Mouse (Mus musculus) MEL-GATA-1-ER (cell line): Measurements from ENCODE around the gene H2-Ab1.
A peak's percentile ranks its signal among the peaks of the same experiment; 100 is the strongest.

Experiments used
- DNase-seq: peaks from one replicate; pipeline ENCODE4 v3.0.0-alpha.2; 2012; ENCODE audit warnings: low read depth; ENCODE audit errors: extremely low read depth

Gene H2-Ab1

DNA sequence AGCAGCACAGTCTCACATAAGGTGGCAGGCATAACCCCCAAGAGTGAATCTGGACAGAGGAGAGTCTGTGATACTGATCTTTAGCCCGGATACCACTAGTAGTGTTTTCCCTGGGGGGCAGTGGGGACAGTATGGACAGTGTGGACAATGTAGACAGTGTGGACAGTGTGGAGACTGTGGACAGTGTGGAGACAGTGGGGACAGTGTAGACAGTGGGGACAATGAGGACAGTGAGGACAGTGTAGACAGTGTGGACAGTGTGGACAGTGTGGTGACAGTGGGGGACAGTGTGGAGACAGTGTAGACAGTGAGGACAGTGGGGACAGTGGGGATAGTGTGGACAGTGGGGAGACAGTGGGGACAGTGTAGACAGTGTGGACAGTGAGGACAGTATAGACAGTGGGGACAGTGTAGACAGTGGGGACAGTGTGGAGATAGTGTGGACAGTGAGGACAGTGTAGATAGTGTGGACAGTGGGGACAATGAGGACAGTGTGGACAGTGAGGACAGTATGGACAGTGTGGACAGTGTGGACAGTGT is 23.1 kb downstream of the H2-Ab1 start:
- no peak for DNase-seq

DNA sequence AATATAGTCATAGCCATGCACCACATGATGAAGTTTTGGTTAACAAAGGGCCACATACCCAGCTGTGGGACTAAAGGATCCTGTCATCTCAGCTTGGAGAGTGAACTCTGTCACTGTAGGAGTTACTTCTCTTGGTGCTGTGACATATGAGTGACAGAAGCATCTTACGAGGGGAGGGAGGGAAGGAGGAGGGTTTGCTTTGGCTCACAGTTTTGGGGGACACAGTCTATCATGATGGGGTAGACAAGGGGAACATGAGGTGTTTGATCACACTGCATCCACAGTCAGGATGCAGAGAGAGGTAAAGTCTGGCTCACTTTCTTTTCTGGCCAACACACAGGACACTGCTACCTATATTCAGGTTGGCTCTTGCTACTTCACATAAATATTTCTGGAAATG is 24.3 kb downstream of the H2-Ab1 start:
- no peak for DNase-seq

- no peak for DNase-seq
These were observed 27.9 kb downstream of the H2-Ab1 start for GRCm38 (mm10) chr17:34285371-34285770.

DNA sequence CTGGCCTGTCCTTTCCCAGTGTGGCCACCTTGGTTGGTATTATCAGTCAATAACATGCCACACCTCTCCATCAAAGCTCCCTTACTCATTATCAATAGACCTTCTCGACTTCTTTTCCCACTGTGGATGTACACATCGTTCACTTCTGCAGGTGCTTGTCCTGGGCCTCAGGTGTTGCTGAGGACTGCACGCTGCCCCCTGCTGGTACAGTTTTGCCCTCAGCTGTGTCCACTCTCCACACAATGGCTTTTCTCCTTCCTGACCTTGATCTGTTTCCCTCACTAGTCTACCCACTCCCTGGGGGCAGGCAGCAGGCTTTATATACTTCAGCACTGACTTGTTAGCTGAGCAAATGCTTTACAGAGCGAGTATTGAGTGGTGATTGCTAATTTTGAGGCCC is 28.4 kb downstream of the H2-Ab1 start:
- DNase-seq = no peak

- no peak for DNase-seq
These were observed 29.0 kb downstream of the H2-Ab1 start for GRCm38 (mm10) chr17:34286501-34286900.

GRCm38 (mm10) chr17:34286999-34287398 is 29.5 kb downstream of the H2-Ab1 start:
- no peak for DNase-seq

GRCm38 (mm10) chr17:34287648-34288047 is 30.2 kb downstream of the H2-Ab1 start, which contains the start of gene H2-Aa:
TSS of gene H2-Aa (minus strand) at chr17:34287823.
- DNase-seq = peak; percentile 58

DNA sequence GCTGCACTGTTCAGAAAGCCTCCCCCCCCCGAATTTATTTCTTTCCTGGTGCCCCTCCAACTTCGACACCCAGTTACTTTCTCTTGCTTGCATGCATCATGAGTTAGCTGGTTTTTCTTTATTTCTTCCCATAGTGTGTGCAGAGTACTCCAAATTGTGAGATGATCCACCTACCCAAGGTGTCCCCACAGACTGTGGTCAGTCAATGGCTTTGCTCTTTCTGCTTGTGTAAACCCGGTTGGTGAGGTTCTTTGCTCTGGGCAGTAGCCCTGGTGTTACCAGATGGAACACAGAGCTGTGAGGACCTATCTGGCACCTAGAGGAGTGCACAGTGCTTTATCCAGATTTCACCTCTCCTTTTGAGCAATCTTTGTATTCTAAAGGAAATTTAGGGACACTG is 30.6 kb downstream of the H2-Ab1 start:
- DNase-seq = no peak

DNA sequence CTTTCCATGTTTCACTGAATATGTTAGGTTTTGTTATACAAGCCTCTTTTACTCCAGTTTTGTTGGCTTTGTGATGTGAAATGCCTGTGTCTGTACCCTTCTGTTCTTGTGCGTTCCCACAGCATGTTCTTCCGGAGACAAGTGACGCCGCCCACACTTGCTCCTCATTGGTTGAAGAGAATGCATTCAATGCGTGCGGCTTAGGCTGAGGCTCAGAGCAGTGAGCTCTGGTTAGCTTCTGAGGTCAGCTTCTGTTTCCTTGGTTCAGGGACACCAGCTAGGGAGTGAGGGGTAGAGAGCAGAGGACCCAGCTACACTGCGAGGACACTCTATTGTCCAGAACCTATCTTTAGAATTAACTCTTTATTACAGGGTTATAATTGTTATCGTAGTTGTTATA is 34.1 kb downstream of the H2-Ab1 start:
- DNase-seq = peak; percentile 53

DNA sequence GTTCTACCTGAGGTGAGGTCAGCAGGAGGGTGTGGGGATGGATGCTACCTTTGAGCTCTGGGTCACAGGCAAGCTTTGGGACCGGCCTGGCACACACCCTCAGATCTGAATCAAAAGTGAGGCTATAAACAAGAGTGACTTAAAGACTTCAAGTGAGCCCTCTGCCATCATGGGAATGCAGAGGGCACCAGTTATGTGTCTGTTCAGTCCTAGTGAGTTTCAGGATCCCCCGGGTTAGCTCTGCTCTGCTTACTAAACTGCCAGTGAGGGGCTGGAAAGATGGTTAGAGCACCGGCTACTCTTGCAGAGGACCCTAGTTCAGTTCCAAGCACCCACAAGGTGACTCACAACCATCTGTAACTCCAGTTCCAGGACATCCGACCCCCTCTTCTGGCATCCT is 35.1 kb downstream of the H2-Ab1 start:
- no peak for DNase-seq

- peak; percentile 47 for DNase-seq
These were observed 36.0 kb downstream of the H2-Ab1 start for GRCm38 (mm10) chr17:34293533-34293932.

GRCm38 (mm10) chr17:34294249-34294648 is 36.8 kb downstream of the H2-Ab1 start:
- DNase-seq = no peak

- no peak for DNase-seq
These were observed 37.8 kb downstream of the H2-Ab1 start for GRCm38 (mm10) chr17:34295307-34295706.

GRCm38 (mm10) chr17:34295891-34296794 is 38.7 kb downstream of the H2-Ab1 start:
- peak; percentile 59 for DNase-seq

GRCm38 (mm10) chr17:34299356-34299755 is 41.9 kb downstream of the H2-Ab1 start:
- DNase-seq = no peak

DNA sequence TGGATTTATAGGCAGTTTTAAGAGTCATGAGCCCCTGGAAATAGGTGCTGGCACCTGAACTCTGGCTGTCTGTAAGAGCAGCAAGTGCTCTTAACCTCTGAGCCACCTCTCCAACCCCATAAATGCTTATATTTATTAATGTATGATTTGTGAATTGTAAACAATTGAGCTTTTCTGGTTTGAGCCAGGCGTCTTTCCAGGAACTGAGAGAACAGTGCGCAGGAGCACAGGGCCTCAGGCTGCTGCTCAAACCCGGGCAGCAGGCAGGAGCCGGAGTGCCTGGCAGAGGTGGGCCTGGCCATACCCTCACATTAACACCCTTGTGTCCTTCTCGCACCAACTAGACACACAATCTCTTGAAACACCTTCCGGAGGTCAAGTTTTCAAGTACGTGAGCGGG is 42.6 kb downstream of the H2-Ab1 start:
- DNase-seq = no peak

DNA sequence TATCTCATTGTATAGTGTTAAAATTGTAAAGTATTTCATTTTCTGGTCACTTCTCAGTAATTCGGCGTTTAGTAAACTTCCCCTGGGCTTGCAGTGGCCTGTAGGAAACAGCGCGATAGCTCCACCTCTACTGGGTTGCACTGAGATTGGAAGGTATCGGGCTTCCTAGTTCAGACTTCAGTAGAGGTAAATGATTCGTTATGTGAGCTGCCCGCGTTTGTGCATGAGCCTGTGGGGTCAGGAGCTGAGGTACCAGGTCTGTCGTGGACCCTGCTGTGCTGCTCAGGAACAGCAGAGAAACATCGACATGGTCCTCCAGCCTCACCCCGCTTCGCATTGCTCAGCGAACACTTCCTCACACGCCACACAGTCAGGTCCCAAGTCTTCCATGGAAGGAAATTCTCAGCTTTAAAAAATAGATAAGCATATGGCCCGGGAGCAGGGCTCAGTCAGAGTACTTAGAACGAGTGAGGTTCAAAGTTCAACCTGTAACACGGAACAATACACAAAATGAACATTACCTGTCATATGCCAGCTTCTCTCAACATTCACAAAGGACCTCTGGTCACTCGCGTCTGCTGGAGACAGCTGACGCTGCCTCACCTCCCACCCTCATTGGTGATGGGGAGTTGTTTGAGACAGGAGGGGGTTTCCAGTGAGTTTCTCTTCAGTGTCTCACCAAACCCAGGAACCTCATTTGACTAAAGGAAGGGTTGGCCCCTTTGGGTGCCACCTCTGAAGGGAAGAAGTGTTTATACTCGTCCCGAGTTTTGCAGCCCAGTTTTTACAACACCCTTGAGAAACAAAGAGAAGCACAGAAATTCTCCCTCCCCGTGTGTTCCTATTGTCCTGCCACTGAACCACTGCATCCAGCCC is 43.4 kb downstream of the H2-Ab1 start:
- no peak for DNase-seq

- DNase-seq = no peak
These were observed 44.2 kb downstream of the H2-Ab1 start for GRCm38 (mm10) chr17:34301670-34302190.

DNA sequence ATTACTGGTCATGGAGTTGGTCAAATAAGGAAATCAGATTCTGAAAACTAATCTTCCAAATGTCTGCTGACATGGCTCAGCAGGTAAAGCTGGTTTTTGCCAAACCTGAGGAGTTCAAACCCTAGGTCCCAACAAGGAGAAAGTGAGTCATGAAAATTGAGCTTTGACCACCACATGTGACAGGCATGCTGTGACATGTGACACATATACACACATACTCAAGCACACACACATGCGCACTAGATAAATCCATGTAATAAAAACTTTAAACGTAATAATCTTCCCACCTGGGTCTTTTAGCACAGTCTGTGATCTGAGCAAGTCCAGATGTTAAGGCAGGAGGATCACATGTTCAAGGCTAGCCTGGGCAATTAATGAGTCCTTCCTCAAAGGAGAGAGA is 46.3 kb downstream of the H2-Ab1 start:
- DNase-seq = no peak

- DNase-seq = peak; percentile 41
These were observed 47.3 kb downstream of the H2-Ab1 start for GRCm38 (mm10) chr17:34304751-34305150.

DNA sequence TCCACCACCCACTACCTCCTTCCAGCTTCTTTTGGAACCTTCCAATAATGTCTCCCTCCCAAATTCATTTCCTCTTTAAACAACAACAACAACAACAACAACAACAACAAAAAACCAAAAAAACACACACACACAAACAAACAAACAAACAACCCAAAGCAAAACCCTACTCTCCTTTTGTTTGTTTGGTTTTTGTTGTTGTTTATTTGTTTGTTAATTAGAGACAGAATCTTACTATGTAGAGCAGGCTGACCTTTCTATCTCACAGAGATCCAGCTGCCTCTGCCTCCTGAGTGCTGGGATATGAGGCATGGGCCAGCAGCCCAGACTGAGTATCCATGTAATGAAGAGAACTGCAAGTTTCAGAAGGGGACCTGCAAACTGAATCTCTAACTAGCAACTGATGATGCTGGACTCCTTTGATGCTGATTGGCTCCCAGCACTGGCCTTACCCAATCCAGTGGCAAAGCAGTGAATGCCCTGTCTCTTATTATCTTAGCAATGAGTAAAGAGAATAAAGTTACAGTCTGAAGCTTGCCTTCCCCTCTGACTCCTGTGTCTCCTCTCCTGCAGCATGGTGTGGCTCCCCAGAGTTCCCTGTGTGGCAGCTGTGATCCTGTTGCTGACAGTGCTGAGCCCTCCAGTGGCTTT is 48.0 kb downstream of the H2-Ab1 start, which contains the start of gene H2-Eb1:
TSS of gene H2-Eb1 (plus strand) at position 488 of the 651 bp plus-strand sequence.
- DNase-seq = peak; percentile 83
